Mouse (Mus musculus): ENCODE measurements around the gene Utp14b.

GRCm38 (mm10) chr1:78664326-78664725 lies 6.5 kb downstream of the Utp14b start:
- TF ChIP-seq GATA1 (IDR thresholded peaks at IDR 0.05; ENCODE audit: low read length) (no peak), TAL1 (IDR thresholded peaks at IDR 0.05; ENCODE audit: low read length) (no peak)

Measured in erythroblast, embryonic 14.5 days (primary cell).